Mouse (Mus musculus): ENCODE results near the gene Adarb1. TPM values are rescaled to one million over a fixed set of nuclear protein-coding genes. Genes with fewer than 3 reads are reported as not detected.

Adarb1 gene
- polyA plus RNA-seq, 1 experiment from 2014 or later = 49.1 TPM

DNA sequence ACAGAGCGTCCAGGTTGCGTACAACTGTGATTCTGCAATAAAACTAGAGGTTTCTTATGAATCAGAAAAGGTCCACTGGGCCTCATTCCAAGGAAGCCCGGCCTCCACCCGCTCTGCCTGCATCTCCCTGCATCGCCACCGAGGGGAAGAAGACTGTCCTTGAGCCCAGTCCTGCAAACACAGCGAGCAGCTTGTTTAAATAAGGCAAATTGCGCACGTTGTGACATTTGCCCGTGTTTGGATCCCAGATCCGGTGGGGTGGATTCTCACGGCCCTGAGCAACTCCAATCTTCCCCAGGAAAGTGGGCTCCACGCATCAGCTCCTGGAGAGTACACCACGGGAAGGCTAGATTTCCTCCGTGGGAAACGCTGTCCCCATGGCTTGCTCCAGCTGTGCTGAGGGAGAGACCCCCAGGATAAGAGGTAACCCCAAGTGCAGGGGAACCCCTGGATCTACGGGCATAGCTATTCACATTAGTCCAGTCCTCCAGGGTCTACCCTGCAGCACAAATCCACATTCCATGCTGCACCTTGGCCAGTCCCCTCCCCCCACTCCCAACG lies 166.8 kb downstream of the Adarb1 start:
- no peak overlapping the region for H3K4me3 ChIP-seq (ENCODE audit: low read depth, low read length)
- H3K4me2 ChIP-seq = peak overlapping the region; percentile 40
- no peaks in the 10 kb centered on the region for H3K27me3 ChIP-seq (ENCODE audit: insufficient read depth, low read length)
- 30% methylated on average over 18 of the region's 18 CpGs for WGBS
- H3K36me3 ChIP-seq (ENCODE audit: insufficient read depth) = no peaks in the 10 kb centered on the region
- DNase-seq = peak; percentile 76
- no peak overlapping the region for H3K9ac ChIP-seq
- H3K4me1 ChIP-seq (ENCODE audit: insufficient read depth) = peaks cover 24% of the 10 kb centered on the region
- TF ChIP-seq CTCF (IDR thresholded peaks at IDR 0.05; ENCODE audit: low read depth) = peak; percentile 56
- peak; percentile 26; the same call in 1 of the 2 replicates for ATAC-seq (ENCODE audit: insufficient read depth)
- peak overlapping the region; percentile 25 for H3K27ac ChIP-seq (ENCODE audit: low read depth)
- no peaks in the 10 kb centered on the region for H3K9me3 ChIP-seq (ENCODE audit: low read depth, low read length)

DNA sequence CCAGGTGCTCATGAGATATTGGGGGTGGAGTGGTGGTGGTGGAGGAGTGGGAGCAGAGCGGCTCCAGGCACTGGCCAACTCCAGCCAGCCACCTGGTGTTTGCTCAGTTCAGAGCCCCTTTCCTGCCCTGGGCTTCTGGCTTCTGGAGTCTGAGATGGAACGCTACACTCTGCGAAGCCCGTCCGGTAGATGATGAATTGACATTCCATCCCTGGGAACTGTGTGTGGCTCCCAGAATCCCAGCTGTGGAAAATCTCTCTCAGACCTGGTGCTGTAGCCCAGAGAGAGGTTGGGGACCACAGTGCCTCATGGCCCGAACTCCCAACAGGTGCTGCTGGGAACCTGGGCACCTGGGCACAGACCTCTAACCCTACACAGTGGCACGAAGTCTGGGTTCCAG lies 170.4 kb downstream of the Adarb1 start:
- H3K4me3 ChIP-seq (ENCODE audit: low read depth, low read length) = no peak overlapping the region

DNA sequence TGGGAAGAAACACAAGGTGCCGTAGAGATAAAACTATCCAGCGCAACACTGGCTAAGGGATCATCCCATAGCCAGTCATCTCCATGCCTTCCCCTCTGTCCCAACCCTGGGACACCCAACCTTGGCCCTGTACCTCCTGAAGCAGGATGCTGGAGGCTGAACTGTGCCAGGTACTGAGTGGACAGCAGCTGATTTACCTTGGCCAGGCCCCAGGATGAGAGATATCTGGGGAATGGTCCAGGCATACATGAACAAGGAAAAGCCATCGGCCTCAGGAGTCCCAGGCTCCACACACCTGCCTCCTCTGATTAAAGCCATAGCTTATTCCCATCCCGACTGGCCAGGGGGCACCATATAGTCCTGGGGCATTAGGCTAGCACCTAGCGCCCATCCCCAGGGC lies 171.0 kb downstream of the Adarb1 start:
- 72% methylated on average over 5 of the region's 5 CpGs for WGBS
- peaks cover 23% of the 10 kb centered on the region for H3K4me1 ChIP-seq (ENCODE audit: insufficient read depth)
- no peak for TF ChIP-seq CTCF (IDR thresholded peaks at IDR 0.05; ENCODE audit: low read depth)
- ATAC-seq (ENCODE audit: insufficient read depth) (no peak), DNase-seq (no peak)
- H3K27me3 ChIP-seq (ENCODE audit: insufficient read depth, low read length) = no peaks in the 10 kb centered on the region
- no peak overlapping the region for H3K4me3 ChIP-seq (ENCODE audit: low read depth, low read length)
- no peak overlapping the region for H3K4me2 ChIP-seq
- H3K9ac ChIP-seq = no peak overlapping the region
- H3K36me3 ChIP-seq (ENCODE audit: insufficient read depth) = no peaks in the 10 kb centered on the region
- no peaks in the 10 kb centered on the region for H3K9me3 ChIP-seq (ENCODE audit: low read depth, low read length)
- H3K27ac ChIP-seq (ENCODE audit: low read depth) = no peak overlapping the region

More for the DNA sequence above, 170.4 kb downstream of the Adarb1 start:
- Histone ChIP-seq H3K9me3 (ENCODE audit: low read depth, low read length) (no peaks in the 10 kb centered on the region), H3K27me3 (ENCODE audit: insufficient read depth, low read length) (no peaks in the 10 kb centered on the region), H3K4me1 (ENCODE audit: insufficient read depth) (peaks cover 29% of the 10 kb centered on the region), H3K4me2 (no peak overlapping the region), H3K27ac (ENCODE audit: low read depth) (no peak overlapping the region), H3K9ac (no peak overlapping the region), H3K36me3 (ENCODE audit: insufficient read depth) (no peaks in the 10 kb centered on the region)
- WGBS = 17% methylated on average over 7 of the region's 7 CpGs
- TF ChIP-seq CTCF (IDR thresholded peaks at IDR 0.05; ENCODE audit: low read depth) = no peak
- peak; percentile 65 for DNase-seq
- ATAC-seq (ENCODE audit: insufficient read depth) = peak; percentile 22; the same call in 1 of the 2 replicates

DNA sequence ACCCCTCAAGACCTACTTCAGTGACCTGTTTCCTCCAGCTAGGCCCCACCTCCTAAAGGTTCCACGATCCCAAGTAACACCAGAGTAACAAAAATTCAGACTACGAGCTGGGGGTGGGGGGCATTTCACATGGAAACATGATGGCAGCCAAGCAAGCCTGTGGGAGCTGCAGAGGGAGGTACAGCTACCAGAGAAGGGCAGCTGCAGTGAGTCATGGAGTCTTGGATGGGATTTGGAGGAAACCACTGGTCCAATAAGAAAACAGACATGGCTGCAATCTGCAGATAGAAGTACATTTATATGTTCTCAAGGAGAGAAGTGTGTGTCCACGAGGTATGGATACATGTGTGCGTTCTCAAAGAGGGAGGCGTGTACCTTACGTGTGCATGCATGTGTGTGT lies 173.3 kb downstream of the Adarb1 start:
- WGBS = 91% methylated on average over 6 of the region's 6 CpGs
- Histone ChIP-seq H3K36me3 (ENCODE audit: insufficient read depth) (no peaks in the 10 kb centered on the region), H3K9me3 (ENCODE audit: low read depth, low read length) (no peaks in the 10 kb centered on the region), H3K4me1 (ENCODE audit: insufficient read depth) (peaks cover 13% of the 10 kb centered on the region; the same call in 1 of the 2 replicates), H3K4me3 (ENCODE audit: low read depth, low read length) (no peak overlapping the region), H3K27me3 (ENCODE audit: insufficient read depth, low read length) (no peaks in the 10 kb centered on the region), H3K9ac (no peak overlapping the region), H3K4me2 (no peak overlapping the region), H3K27ac (ENCODE audit: low read depth) (no peak overlapping the region)
- DNase-seq (no peak), ATAC-seq (ENCODE audit: insufficient read depth) (no peak)
- TF ChIP-seq CTCF (IDR thresholded peaks at IDR 0.05; ENCODE audit: low read depth) = no peak

DNA sequence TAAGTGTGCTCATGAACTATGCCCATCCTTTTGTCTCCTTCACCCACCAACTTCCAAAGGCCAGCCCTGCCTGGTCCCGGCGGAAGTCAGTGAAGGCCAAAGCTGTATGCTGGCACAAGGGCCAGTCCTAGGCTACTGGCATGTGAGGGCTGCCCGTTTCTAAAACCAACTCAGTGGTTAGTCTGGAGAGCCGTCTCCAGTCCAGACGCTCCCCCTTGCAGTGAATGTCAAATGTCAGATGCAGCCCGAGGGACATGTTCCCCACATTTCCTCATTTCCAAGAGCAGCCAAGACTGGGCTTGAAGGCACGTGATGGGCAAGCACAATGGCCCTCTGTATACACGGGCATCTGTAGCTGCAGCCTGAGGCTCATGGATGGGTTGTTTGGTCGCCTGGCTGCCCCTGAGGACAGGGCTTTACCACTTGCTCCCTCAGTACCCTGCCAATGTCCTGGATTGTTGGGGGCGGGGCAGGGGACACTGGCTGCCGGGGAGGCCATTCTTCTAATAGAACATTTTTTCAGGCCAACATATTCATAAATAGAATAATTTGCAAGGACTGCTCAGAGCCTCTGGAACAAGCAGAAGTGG lies 174.4 kb downstream of the Adarb1 start:
- no peak overlapping the region for H3K4me2 ChIP-seq
- no peaks in the 10 kb centered on the region for H3K36me3 ChIP-seq (ENCODE audit: insufficient read depth)
- H3K4me3 ChIP-seq (ENCODE audit: low read depth, low read length) = no peak overlapping the region
- 77% methylated on average over 11 of the region's 11 CpGs for WGBS
- H3K27me3 ChIP-seq (ENCODE audit: insufficient read depth, low read length) = no peaks in the 10 kb centered on the region
- 0 out of 2 replicates have a peak overlapping the region, but pooled peaks have one; percentile 1 for H3K27ac ChIP-seq (ENCODE audit: low read depth)
- no peak for DNase-seq
- H3K9me3 ChIP-seq (ENCODE audit: low read depth, low read length) = no peaks in the 10 kb centered on the region
- peaks cover 13% of the 10 kb centered on the region; the same call in 1 of the 2 replicates for H3K4me1 ChIP-seq (ENCODE audit: insufficient read depth)
- no peak overlapping the region for H3K9ac ChIP-seq
- no peak for ATAC-seq (ENCODE audit: insufficient read depth)
- TF ChIP-seq CTCF (IDR thresholded peaks at IDR 0.05; ENCODE audit: low read depth) = no peak

DNA sequence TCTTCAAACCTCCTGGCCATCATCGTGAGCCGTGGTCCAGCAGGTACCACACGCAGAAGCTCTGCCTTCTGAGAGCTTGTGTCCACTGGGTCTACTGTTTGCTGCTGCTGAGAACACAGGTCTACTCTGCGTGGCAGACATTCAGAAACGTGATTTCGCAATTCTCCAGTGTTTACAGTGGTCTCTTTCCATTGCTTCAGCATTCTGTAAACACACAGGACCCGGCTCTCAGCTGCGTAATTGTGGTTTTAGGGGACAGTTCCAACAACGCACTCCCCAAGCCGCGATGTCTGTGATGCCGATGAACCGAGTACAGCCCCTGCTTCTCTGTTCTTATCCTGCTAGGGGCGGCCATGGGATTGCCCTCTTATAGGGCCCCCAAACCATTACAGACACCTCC lies 175.2 kb downstream of the Adarb1 start:
- no peaks in the 10 kb centered on the region for H3K36me3 ChIP-seq (ENCODE audit: insufficient read depth)
- no peak for TF ChIP-seq CTCF (IDR thresholded peaks at IDR 0.05; ENCODE audit: low read depth)
- DNase-seq (peak; percentile 90), ATAC-seq (ENCODE audit: insufficient read depth) (peak; percentile 62)
- no peak overlapping the region for H3K4me3 ChIP-seq (ENCODE audit: low read depth, low read length)
- no peak overlapping the region for H3K4me2 ChIP-seq
- no peak overlapping the region for H3K9ac ChIP-seq
- WGBS = 41% methylated on average over 14 of the region's 14 CpGs
- no peaks in the 10 kb centered on the region for H3K27me3 ChIP-seq (ENCODE audit: insufficient read depth, low read length)
- peaks cover 13% of the 10 kb centered on the region; the same call in 1 of the 2 replicates for H3K4me1 ChIP-seq (ENCODE audit: insufficient read depth)
- H3K9me3 ChIP-seq (ENCODE audit: low read depth, low read length) = no peaks in the 10 kb centered on the region
- H3K27ac ChIP-seq (ENCODE audit: low read depth) = peak overlapping the region; percentile 1; the same call in 1 of the 2 replicates

DNA sequence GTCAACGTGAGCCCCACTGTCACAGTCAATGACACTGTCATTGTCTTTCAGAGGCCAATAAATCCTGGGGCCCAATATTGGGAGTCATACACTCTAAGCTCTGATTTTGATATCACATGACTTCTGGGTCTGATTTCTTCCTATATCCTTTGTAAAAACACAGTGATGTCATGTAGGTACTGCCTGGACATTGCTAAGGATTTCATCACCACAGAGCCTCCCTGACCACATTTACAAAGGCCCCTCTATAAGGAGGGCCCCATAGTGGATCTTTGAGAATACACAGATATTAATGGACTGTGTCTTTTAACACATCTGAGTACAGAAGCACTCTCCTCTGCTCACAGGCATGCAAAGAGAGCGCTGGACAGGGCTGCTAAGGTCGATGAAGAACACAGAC lies 175.7 kb downstream of the Adarb1 start:
- H3K9me3 ChIP-seq (ENCODE audit: low read depth, low read length) = no peaks in the 10 kb centered on the region
- no peaks in the 10 kb centered on the region for H3K36me3 ChIP-seq (ENCODE audit: insufficient read depth)
- H3K27ac ChIP-seq (ENCODE audit: low read depth) = no peak overlapping the region
- no peak overlapping the region for H3K9ac ChIP-seq
- ATAC-seq (ENCODE audit: insufficient read depth) (no peak), DNase-seq (no peak)
- no peaks in the 10 kb centered on the region for H3K27me3 ChIP-seq (ENCODE audit: insufficient read depth, low read length)
- 72% methylated on average over 3 of the region's 3 CpGs for WGBS
- H3K4me1 ChIP-seq (ENCODE audit: insufficient read depth) = peaks cover 8% of the 10 kb centered on the region; the same call in 1 of the 2 replicates
- H3K4me3 ChIP-seq (ENCODE audit: low read depth, low read length) = no peak overlapping the region
- no peak for TF ChIP-seq CTCF (IDR thresholded peaks at IDR 0.05; ENCODE audit: low read depth)
- no peak overlapping the region for H3K4me2 ChIP-seq

Data from lung, embryonic 14.5 days (tissue).